Mouse (Mus musculus) kidney, adult 11 months (tissue): ENCODE data around the gene Dntt.
A peak's percentile ranks its signal among the peaks of the same experiment; 100 is the strongest.

ENCODE experiments used
- DNase-seq: peaks from one replicate; pipeline ENCODE4 v3.0.0; 2022

Gene Dntt

DNA sequence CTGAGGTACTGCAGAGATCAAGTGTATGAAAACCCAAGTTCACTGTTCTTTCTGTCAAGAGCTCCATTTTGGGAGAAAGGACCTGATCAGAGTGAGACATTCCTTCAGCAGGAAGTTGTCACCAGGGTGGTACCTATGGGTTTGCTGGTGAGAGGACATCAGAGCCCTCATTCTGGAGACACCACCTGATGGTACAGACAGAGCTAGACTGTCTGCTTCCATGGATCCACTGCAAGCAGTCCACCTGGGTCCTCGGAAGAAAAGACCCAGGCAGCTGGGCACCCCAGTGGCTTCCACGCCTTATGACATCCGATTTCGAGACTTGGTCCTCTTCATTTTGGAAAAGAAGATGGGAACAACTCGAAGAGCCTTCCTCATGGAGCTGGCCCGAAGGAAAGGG lies at the start of gene Dntt:
Gene Dntt, plus strand, starts transcription at position 57 of the 400 bp plus-strand sequence.
- no peak for DNase-seq

- DNase-seq = no peak
Measured at GRCm38 (mm10) chr19:40980671-40981070, 48.4 kb upstream of the Dntt start.

- no peak for DNase-seq
Measured at GRCm38 (mm10) chr19:40984536-40984935, 44.5 kb upstream of the Dntt start.

DNA sequence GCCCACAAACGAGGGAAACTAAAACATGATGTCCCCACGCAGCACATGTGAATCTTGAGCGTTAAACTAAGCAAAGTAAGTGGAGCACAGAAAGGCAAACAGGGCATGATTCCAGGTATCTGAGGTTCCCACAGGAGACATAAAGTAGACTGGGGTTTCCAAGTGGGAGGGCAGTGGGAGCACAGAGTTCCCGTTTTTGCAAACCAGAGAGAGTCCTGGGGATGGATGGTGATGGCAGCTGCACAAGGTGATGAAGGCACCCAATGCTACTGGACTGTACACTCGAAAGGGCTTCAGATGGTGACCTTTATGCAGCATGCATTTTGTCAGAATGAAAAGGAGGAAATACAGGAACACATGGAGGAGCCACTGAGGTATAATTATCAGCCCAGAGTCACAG lies 40.2 kb upstream of the Dntt start:
- no peak for DNase-seq

GRCm38 (mm10) chr19:40989961-40990600 lies 39.0 kb upstream of the Dntt start:
- DNase-seq = no peak

GRCm38 (mm10) chr19:40990781-40991343 lies 38.2 kb upstream of the Dntt start:
- no peak for DNase-seq

- no peak for DNase-seq
Measured at GRCm38 (mm10) chr19:40991626-40992025, 37.4 kb upstream of the Dntt start.

DNA sequence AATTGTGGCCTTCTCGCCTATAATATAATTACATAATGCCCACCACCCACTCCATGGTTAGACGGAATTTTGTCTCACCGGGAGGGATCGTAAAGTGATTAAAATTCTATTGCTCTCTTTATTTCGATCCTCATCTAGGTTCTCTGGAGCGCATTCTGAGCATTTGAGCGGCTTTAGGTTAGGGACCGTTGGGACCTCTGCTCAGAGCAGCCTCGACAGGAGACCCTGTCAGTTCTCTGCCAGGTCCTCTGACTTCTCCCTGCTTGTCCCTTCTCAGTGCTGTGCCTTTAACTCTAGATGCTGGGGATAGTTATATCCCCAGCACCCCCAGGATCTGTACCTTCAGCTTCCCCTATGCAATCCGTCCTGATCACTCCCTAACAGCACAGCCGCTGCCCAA lies 37.0 kb upstream of the Dntt start:
- no peak for DNase-seq

GRCm38 (mm10) chr19:40992517-40993044 lies 36.5 kb upstream of the Dntt start:
- DNase-seq = no peak

- DNase-seq = no peak
Measured at GRCm38 (mm10) chr19:40993356-40993755, 35.7 kb upstream of the Dntt start.

DNA sequence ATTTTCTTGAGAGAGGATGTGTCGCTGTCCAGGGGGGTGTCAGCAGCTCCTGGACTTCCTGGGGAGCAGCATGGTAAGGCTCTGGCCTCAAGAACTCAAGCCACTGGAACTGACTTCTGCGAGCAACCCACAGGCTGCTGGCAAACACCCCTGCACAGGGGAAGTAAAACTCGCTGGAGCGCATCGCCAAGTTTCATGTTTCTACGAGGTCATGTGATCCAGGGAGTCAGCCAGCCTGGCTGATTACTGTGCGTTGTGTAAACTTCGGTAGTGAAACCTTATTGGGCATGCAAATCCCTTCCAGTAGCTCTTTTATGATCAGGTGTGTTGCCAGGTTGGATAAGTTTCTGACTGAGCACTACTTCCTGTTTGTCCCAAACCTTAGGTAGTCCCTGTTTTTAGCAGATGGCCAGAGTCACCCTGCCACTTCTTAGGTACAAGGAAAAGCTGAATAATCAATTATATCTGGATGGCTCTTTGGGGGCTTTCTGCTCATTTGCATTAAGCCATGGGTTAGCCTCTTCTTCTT lies 35.0 kb upstream of the Dntt start, which contains the start of gene Blnk:
Gene Blnk, minus strand, starts transcription at position 479 of the 529 bp plus-strand sequence.
- DNase-seq = peak; percentile 93

GRCm38 (mm10) chr19:40994911-40995310 lies 34.2 kb upstream of the Dntt start:
- no peak for DNase-seq

- peak; percentile 65 for DNase-seq
Measured at GRCm38 (mm10) chr19:40995449-40996401, 33.4 kb upstream of the Dntt start.

DNA sequence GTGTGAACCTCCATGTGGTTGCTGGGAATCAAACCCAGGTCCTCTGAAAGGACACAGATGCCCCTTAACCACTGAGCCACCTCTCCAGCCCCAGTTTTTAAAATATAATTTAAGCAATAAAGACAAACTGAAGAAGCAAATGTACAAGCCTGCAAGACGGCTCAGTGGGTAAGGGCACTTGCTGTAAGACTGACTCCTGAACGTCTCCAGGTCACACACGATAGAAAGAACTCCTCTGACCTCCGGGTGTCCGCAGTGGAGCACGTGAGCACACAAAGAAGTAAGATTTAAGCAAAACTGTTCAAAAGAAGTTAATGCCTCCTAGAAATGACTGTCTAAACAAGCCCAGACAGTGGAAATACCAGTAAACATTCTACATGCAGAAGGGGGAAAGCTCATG lies 32.4 kb upstream of the Dntt start:
- DNase-seq = no peak

- peak; percentile 86 for DNase-seq
Measured at GRCm38 (mm10) chr19:40998469-40999170, 30.5 kb upstream of the Dntt start.

DNA sequence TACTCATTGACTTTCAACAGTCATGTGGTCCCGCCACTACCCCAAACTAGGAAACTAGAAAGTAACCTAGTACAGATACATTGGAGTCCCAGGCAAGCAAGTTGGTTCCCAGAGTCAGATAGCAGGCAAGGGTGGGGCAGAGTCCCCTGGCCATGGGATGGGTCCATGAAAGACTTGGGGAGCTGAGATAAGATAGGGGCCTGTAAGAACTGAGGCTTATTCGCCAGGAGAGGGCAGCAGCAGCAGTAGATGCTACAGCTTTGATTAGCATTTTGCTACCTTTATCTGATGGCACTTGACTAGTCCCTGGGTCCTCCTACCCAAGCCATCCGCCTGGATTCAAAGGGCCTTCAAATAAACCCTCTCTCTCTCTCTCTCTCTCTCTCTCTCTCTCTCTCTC lies 29.5 kb upstream of the Dntt start:
- DNase-seq = no peak

DNA sequence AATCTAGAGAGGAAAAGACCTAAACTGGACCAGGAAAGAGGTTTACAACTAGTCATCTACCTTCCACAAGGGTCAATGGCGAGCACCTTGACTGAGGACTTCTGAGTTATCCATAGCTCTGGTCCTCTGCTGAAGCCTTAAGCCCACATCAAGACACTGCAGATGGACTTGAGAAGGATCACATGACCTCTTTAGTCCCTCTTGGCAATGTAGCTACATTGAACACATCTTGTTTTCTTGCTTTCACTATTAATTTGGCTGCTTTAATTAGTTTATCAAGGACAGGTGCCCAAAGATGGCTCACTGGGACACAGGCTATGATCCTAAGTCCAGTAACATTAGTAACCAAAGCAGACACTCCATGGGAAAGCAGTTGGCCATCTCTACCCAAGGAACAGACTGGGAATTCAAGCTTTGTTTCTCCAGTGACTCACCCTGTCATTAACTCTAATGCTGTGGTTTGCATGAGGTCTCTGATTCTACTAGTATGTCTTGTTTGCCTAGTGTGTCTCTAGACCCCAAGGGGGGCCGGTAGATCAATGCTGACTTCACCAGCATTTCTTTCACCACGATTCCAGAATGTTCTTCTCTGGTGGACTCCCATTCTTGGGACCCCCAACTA lies 25.3 kb upstream of the Dntt start:
- no peak for DNase-seq

DNA sequence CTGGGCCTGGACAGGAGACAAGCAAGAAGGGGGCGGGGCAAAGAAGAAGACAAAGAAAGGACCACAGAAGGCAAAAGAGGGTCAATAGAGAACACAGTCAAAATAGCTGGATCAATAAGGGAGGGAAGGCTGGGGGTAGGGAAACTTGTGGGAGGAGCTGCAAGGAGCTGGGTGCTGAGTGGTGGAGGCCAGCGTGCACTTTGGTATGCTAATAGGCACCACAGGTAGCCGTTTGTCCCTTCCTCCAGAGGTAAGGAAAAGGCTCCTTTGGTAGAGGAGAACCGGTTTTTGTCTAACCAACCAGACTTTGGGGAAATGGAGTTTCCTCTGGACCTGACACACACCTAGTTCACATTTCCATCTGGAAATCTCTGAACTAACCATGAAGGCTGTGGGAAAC lies 22.5 kb upstream of the Dntt start:
- no peak for DNase-seq

DNA sequence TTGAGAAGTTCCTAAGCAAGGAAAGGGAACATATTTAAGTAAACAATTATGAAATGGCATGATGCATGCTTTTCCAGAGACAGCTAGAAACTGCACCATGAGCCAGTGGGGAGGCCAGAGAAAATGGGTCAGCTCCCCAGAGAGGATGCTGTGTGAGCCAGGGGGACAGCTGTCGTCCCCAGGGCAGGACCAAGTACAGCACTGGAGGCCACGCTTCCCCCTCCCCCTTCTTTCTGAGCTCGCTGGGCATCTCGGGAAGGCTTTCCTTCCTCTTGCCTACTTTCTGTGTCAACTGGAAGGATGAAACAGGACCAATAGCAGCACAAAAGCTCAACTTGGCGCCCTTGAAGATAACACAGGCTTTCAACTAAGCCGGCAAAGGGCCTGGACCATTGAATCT lies 21.7 kb upstream of the Dntt start:
- DNase-seq = no peak

GRCm38 (mm10) chr19:41007733-41008132 lies 21.3 kb upstream of the Dntt start:
- DNase-seq = no peak

DNA sequence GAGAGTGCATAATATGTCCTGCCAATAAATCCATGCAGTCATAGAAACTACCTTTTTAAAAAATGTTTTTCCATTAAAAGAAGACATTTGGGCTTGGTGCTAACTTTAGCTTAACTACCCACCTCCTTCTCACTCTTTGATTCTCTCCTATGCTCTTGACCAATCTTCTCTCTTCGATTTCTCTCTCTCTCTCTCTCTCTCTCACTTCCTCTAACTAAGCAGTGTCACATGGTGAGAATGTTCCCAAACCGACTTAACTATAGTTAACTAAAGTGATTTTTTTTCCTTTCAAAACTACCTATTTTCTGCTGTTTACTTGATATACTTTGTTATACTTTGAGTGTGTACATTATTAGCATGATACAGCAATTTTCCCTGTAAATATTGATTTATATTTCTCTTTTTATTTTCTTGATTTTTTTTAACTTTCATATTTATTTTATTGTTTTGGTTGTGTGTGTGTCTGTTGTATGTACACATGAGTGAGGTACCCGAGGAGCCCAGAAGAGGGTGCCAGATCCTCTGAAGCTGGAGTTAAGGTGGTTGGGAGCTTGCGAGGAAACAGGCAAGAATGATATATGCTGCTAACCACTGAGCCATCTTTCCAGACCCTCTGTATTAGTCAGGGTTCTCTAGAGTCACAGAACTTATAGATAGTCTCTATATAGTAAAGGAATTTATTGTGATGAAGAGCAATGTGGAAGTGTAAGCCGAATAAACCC lies 20.2 kb upstream of the Dntt start:
- DNase-seq = no peak
